Mouse (Mus musculus) CD4-positive, CD25-positive, alpha-beta regulatory T cell, adult 4 months (primary cell): Measurements from ENCODE around the gene Tbx19. TPM values are rescaled to one million over a fixed set of nuclear protein-coding genes. Genes with fewer than 3 reads are reported as not detected.
A peak's percentile ranks its signal among the peaks of the same experiment; 100 is the strongest.

Experiments
- ATAC-seq: one replicate; pipeline ENCODE4 v1.8.0; 2017
- polyA plus RNA-seq, 2 experiments: library from polyadenylated mRNA; unstranded; fragments of 100-300 nt; shearing (Covaris generic); gene quantifications; one replicate each; pipeline ENCODE4 v1.2.1; 2017

Tbx19 gene
- polyA plus RNA-seq, 2 experiments from 2014 or later, result not detected

- ATAC-seq, result no peak
These were observed 46.0 kb downstream of the Tbx19 start for GRCm38 (mm10) chr1:165114460-165115175.

- ATAC-seq, result no peak
These were observed 46.9 kb downstream of the Tbx19 start for GRCm38 (mm10) chr1:165113700-165114099.

DNA sequence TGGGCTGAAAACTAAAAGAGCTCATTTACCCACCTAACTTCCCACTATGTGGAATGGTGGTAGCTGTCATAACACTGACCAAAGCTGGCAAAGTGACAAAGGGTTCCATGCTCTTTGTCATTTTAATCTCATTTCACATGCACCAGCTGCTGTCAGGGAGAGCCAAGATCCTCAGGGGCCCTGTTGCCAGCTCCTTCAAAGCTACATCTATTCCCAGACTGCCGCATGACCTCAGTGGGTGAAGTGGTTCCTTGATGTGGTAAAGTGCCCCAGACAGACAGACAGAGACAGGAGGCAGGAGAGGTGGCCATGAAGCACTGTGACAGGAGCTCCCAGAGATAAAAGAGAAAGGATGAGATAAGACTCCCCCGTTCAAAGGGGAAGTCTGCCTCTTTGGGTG lies 49.9 kb downstream of the Tbx19 start:
- no peak for ATAC-seq

- no peak for ATAC-seq
These were observed 51.4 kb downstream of the Tbx19 start for GRCm38 (mm10) chr1:165109135-165109534.

DNA sequence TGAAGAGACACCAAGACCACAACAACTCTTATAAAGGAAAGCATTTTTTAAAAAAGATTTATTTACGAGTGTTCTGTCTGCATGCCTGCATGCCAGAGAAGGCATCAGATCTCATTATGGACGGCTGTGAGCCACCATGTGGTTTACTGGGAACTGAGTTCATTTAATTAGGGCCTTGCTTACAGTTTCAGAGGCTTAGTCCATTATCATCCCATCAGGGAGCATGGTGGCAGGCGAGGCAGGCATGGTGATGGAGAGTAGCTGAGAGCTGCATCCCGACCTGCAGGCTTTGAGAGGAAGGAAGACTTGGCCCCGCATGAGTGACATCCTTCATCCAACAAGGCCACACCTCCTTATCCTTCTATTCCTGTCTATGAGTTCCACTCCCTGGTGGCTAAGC lies 52.1 kb downstream of the Tbx19 start:
- no peak for ATAC-seq

GRCm38 (mm10) chr1:165106011-165106385 lies 54.6 kb downstream of the Tbx19 start:
- no peak for ATAC-seq

DNA sequence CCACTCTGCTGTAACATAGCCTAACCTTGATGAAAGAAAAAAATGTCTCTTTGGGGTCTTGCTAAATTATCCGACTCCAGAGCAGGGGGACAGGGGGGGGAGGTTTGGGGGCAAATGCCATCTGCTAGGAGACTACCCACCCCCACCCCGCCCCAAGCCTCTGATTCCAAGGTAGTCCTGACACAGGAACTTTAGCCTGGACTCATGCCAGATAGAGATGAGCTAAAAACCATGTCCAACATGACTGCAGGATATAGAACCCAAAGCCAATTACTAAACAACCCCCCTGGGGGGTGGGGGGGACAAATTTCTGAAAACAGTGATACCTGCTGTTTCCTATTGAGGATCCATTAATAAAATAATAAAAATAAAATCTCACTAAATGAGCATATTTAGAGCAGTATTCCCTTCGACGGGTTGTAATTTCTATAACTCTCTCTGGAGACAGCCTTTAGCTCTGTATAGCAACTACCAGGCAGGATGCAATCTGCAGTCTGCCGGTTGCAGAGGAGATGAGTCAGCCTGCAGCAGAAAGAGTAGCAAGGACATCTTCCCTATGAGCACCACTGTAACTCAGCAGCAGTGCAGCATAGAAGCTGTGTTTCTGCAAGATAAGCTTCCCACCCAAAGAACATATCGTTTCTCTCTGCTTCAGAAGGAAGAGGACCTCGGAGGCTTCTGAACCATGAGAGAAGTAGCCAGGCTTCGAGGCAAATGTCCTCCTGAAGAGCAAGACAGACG lies 55.1 kb downstream of the Tbx19 start:
- no peak for ATAC-seq

GRCm38 (mm10) chr1:165104707-165105259 lies 55.8 kb downstream of the Tbx19 start:
- ATAC-seq, result no peak

GRCm38 (mm10) chr1:165099569-165099968 lies 61.0 kb downstream of the Tbx19 start:
- ATAC-seq, result no peak

GRCm38 (mm10) chr1:165094871-165095270 lies 65.7 kb downstream of the Tbx19 start:
- ATAC-seq, result no peak

DNA sequence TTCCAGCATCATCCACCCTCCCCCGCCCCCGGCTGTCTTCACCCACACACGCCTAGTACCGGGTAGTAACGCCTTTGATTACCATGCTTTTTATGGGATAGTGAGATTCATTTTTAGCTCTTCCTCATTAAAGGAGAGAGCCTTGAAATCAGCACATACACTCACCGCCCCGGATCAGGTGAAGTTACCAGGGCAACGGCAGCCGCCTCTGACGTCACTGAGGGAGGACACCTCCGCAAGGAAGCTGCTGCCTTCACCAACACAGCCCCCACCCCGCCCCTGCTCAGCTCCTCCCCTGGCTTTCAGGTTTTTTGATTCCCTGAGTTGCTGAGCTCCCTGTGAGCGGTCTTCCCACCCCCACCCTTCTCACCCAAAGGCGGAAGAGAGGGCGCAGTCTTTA lies 68.9 kb downstream of the Tbx19 start:
- peak; percentile 99 for ATAC-seq

- ATAC-seq, result no peak
These were observed 71.0 kb downstream of the Tbx19 start for GRCm38 (mm10) chr1:165089556-165089955.

Other genes starting within 250 kb of the Tbx19 start
- 1 to 10 TPM; 4.4 to 8.0 TPM for gene Xcl1, start 225.2 kb downstream of the Tbx19 start, polyA plus RNA-seq
- 10 to 100 TPM; 25.2 to 34.2 TPM for gene Sft2d2, start 33.7 kb upstream of the Tbx19 start, polyA plus RNA-seq
- 100 to 1,000 TPM; 112 to 127 TPM for gene Tiprl, start 76.2 kb upstream of the Tbx19 start, polyA plus RNA-seq
- under 1 TPM in 1 of 2 experiments, not detected in 1; 0.09 TPM for gene Gpr161, start 135.0 kb upstream of the Tbx19 start, polyA plus RNA-seq